Mouse (Mus musculus) liver, adult 2 months (tissue): ENCODE data around the gene Taar6.

ENCODE experiments used
- CTCF ChIP-seq: fragments of 200-500 bp; IDR thresholded peaks from 2 replicates; pipeline ENCODE4 v1.5.1; 2011; ENCODE audit warnings: low read depth, low read length, control low read depth
- POLR2A ChIP-seq: fragments of 200-500 bp; IDR thresholded peaks from 2 replicates; pipeline ENCODE4 v1.6.1; 2011; ENCODE audit warnings: low read length, control low read depth; ENCODE audit not compliant: insufficient read depth; ENCODE audit errors: extremely low read depth

DNA sequence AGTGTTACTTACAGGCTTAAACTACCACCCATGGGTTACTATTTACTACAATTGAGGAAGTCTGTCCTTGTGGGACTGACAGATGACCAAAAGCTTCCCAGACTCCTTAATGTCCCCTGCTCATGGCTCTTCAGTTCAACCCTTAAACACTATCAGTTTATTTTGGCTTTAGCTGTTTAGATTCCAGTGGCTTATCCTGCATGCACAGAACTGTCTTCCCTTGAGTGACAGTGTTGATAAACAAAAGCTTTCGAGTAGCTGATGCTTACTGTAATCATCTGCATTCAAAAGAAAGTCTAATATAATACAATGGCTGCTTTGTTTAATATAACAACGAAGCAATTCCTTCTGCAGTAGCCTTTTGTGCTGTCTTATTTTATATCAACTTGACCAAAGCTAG lies 21.6 kb upstream of the Taar6 start:
- TF ChIP-seq CTCF (no peak), POLR2A (no peak)
